Mouse (Mus musculus) midbrain, embryonic 11.5 days (tissue): ENCODE measurements around the gene Gipc3. TPM values are rescaled to one million over a fixed set of nuclear protein-coding genes. Genes with fewer than 3 reads are reported as not detected.
A peak's percentile ranks its signal among the peaks of the same experiment; 100 is the strongest.

Experiments used
- ATAC-seq: fragments of 200-750 bp; cut with Nextera tagmentation; 2 replicates; pipeline ENCODE4 v1.8.0; 2017; ENCODE audit warnings: moderate TSS enrichment, moderate library complexity; ENCODE audit not compliant: low FRiP score
- DNase-seq: peaks from one replicate; pipeline ENCODE4 v3.0.0; 2015; ENCODE audit warnings: low spot score; ENCODE audit errors: missing footprints
- H3K27ac ChIP-seq: fragments of 300-500 bp; sonication (generic); 2 replicates; pipeline ENCODE4 v1.5.1; 2014; ENCODE audit warnings: low read depth, low read length
- H3K27me3 ChIP-seq: fragments of 300-500 bp; sonication (generic); 2 replicates; pipeline ENCODE4 v1.6.1; 2014; ENCODE audit warnings: mild to moderate bottlenecking, low read length, moderate library complexity, mixed read lengths; ENCODE audit not compliant: control insufficient read depth, insufficient read depth
- H3K36me3 ChIP-seq: fragments of 300-500 bp; sonication (generic); 2 replicates; pipeline ENCODE4 v1.6.1; 2014; ENCODE audit warnings: mild to moderate bottlenecking, low read length, moderate library complexity, mixed read lengths; ENCODE audit not compliant: control insufficient read depth, insufficient read depth
- H3K4me1 ChIP-seq: fragments of 300-500 bp; sonication (generic); 2 replicates; pipeline ENCODE4 v1.6.1; 2014; ENCODE audit warnings: low read length; ENCODE audit not compliant: control insufficient read depth, insufficient read depth
- H3K4me2 ChIP-seq: fragments of 300-500 bp; sonication (generic); 2 replicates; pipeline ENCODE4 v1.6.1; 2014; ENCODE audit warnings: mild to moderate bottlenecking, moderate library complexity
- H3K4me3 ChIP-seq: fragments of 300-500 bp; sonication (generic); 2 replicates; pipeline ENCODE4 v1.5.1; 2014; ENCODE audit warnings: low read depth, low read length
- H3K9ac ChIP-seq: fragments of 300-500 bp; sonication (generic); 2 replicates; pipeline ENCODE4 v1.6.1; 2014; ENCODE audit warnings: low read length
- H3K9me3 ChIP-seq: fragments of 300-500 bp; sonication (generic); 2 replicates; pipeline ENCODE4 v1.6.1; 2016; ENCODE audit warnings: low read length; ENCODE audit not compliant: control insufficient read depth
- WGBS: fragments of 180-500 bp; shearing (Covaris S2); extraction: QIAGEN DNeasy Blood & Tissue Kit; methylation state at CpG from one replicate; pipeline ENCODE4 v1.1.7; 2014; 5-methylcytosine and 5-hydroxymethylcytosine counted together
- polyA plus RNA-seq: library from polyadenylated mRNA; unstranded; fragments of >200 nt; fragmentation: Nextera tagmentation; extraction: Ambion mirVana; gene quantifications from 2 replicates; pipeline ENCODE4 v1.2.1, GENCODE M21; 2014

The Gipc3 gene
- polyA plus RNA-seq, 1 experiment from 2014 or later = 0.04 TPM

DNA sequence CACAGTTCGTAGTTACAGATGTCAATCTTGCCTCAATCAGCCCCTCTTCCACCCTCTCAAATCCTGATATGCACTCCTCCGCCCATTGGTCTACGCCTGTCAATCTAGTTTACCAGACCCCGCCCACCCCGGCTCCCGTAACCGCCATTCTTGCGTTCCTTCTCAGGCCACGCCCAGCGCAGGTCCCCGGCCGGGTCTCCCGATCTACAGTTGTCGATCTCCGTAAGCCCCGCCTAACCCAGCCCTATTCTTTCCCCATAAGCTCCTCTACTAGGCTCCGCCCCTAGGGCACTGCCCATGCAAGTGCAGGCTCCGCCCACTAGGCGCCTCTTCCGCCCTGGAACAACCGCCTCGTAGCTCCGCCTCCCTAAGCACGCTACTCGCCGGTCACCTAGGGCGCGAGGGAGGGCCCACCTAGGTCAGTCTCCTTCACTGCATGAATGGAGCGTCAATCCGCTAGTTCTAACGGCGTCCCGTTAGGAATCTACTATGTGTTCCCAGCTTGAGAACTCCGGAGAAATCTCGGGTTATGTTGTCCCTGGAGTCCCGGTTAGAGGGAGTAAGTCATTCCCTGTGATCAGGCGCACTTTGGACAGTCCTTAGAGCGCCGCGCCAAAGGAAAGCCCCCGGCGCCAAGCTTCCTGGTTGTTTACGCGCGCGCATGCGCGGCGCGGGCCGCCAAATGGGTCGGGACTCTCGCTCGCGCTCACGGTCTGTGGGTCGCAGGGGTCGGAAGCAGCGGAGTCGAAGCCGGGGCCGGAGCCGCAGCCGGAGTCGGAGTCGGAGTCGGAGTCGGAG, 22.3 kb downstream of the Gipc3 start, which contains the start of gene Cactin:
TSS of gene Cactin (plus strand) at position 554 of the 798 bp plus-strand sequence.
- H3K4me1 ChIP-seq = peaks cover 29% of the 10 kb centered on the region
- no peaks in the 10 kb centered on the region for H3K9me3 ChIP-seq
- DNase-seq = peak; percentile 100
- H3K27me3 ChIP-seq = no peaks in the 10 kb centered on the region; the same call in 1 of the 2 replicates
- H3K27ac ChIP-seq = peak within 1 kb of the TSS; percentile 79
- peak within 1 kb of the TSS; percentile 94 for H3K4me3 ChIP-seq
- peak; percentile 93 for ATAC-seq
- H3K9ac ChIP-seq = peak within 1 kb of the TSS; percentile 86
- peaks cover 37% of the 10 kb centered on the region for H3K36me3 ChIP-seq
- peak within 1 kb of the TSS; percentile 83 for H3K4me2 ChIP-seq
- WGBS = under 1% methylated on average over 68 of the region's 68 CpGs

DNA sequence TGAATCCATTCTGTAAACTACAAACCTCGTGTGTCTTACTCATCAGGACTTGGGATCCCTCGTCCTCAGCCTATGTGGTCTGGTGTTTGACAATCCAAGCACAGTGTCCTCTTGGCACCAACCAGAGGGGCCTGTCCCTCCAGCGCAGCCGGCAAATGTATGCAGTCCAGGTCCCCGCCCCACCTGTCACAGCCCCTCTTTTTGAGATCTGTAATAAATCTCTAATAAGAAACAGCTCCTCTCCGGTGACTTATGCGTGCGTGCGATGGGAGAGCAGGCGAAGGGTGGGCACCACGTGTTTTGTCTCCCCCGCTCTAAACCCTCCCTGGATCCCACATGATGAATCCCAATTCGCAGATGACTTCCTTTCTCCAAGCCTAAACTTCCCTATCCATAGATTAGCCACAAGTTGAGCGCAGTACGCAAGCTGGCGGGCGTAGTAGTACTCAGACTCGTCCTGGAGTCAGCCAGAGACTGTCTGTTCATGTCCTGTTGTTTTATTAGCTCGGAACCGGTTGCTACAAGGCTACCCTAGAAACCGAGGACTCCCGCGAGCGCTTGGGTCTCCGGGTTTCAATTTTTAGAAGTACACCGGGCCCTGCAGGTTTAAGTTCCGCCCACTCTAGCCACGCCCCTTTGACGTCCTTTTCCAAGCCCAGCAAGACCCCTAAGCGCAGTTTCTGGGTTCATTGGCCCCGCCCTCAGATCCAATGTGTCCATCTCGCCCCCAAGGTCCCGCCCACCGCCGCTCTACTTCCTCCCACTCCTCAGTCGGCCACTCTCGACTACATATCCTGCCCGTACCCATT, 23.1 kb downstream of the Gipc3 start:
- Histone ChIP-seq H3K4me2 (peak overlapping the region; percentile 83), H3K4me1 (peaks cover 29% of the 10 kb centered on the region), H3K9me3 (no peaks in the 10 kb centered on the region), H3K9ac (peak overlapping the region; percentile 60), H3K27me3 (no peaks in the 10 kb centered on the region; the same call in 1 of the 2 replicates), H3K27ac (peak overlapping the region; percentile 79), H3K36me3 (peaks cover 29% of the 10 kb centered on the region), H3K4me3 (peak overlapping the region; percentile 94)
- ATAC-seq (peak; percentile 0; the same call in 1 of the 2 replicates), DNase-seq (peak; percentile 99)
- 2% methylated on average over 38 of the region's 38 CpGs for WGBS

DNA sequence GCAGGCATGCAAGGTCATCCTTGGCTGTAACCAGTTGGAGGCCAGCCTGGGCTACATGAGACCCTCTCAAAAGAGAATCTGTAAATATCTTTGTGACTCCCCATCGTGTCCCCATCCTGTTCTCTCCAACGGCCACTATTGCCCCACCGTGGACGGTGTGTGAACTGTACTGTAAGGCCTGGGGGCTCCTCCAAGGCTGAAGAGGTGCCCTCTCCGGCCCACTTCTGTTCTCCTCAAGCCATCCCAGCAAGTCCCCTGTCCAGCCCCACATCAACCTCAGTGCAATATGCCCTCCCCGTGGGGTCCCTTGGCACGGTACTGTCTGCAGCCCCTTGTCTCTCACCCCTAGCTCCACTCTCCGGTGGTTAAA, 23.8 kb downstream of the Gipc3 start:
- DNase-seq = no peak
- peak overlapping the region; percentile 83 for H3K4me2 ChIP-seq
- peak overlapping the region; percentile 60 for H3K9ac ChIP-seq
- peak overlapping the region; percentile 79; the same call in 1 of the 2 replicates for H3K27ac ChIP-seq
- 47% methylated on average over 8 of the region's 8 CpGs for WGBS
- peaks cover 29% of the 10 kb centered on the region for H3K4me1 ChIP-seq
- no peaks in the 10 kb centered on the region for H3K9me3 ChIP-seq
- no peaks in the 10 kb centered on the region; the same call in 1 of the 2 replicates for H3K27me3 ChIP-seq
- H3K36me3 ChIP-seq = peaks cover 23% of the 10 kb centered on the region
- ATAC-seq = no peak
- peak overlapping the region; percentile 94; the same call in 1 of the 2 replicates for H3K4me3 ChIP-seq

DNA sequence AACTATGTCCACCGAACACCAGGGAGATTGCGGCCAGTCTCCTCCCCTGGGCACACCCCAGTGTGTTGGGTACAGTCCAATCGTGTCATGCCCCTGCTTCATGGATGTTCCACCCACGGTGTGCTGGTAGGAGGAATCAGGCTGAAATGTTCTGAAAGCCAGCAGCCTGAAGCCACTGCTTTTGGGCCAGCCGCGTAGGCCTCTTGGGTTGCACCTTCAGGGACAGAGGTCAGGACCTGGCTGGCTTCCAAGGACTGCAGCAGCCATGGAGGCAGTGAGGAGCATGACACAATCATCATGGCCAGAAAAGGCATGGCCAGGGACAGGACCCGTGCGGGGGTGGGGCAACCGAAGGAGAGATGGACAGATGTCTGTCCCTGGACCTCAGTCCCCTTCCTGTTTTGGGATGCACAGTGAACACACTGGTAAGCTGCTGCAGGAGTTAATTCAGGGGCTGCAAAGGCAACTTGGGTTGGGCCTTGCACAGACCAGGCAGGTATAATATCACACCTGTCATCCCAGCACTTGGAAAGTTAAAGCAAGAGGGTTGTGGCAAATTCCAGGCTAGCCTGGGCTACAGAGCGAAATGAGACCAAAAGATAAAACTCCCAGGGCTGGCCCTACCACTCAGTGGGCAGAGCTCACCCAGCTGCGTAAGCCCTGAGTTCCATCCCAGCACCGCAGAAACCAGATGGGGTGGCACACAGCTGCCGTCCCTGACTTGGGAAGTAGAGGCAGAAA, 24.3 kb downstream of the Gipc3 start:
- no peak overlapping the region for H3K4me2 ChIP-seq
- H3K9ac ChIP-seq = no peak overlapping the region
- H3K36me3 ChIP-seq = peaks cover 17% of the 10 kb centered on the region

DNA sequence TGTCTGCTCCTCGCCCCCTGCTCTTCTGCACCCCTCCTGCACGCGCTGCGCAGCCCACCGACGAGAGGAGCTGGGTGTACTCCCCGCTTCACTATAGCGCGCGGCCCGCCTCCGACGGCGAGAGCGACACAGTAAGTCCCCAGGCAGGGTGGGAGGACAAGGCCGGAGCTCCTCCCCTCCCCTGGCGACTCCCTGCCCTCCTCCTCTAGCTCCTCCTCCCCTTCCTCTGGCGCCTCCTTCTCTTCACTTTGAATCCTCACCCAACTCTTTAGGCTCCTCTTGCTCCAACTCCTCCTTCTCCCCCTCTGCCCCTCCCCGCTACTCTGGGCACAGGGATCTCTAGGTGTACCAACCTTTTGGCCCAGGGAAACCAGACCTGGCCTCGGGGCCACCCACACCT, 25.8 kb downstream of the Gipc3 start:
- WGBS = 6% methylated on average over 19 of the region's 20 CpGs
- peaks cover 29% of the 10 kb centered on the region for H3K4me1 ChIP-seq
- H3K9me3 ChIP-seq = no peaks in the 10 kb centered on the region
- no peak for ATAC-seq
- 0 out of 2 replicates have a peak overlapping the region, but pooled peaks have one; percentile 15 for H3K4me2 ChIP-seq
- no peaks in the 10 kb centered on the region; the same call in 1 of the 2 replicates for H3K27me3 ChIP-seq
- no peak overlapping the region for H3K4me3 ChIP-seq
- DNase-seq = no peak
- no peak overlapping the region for H3K27ac ChIP-seq
- H3K36me3 ChIP-seq = peaks cover 9% of the 10 kb centered on the region
- H3K9ac ChIP-seq = no peak overlapping the region; the same call in 1 of the 2 replicates

More for the DNA sequence above, 24.3 kb downstream of the Gipc3 start:
- no peak for DNase-seq
- Histone ChIP-seq H3K27ac (no peak overlapping the region), H3K4me1 (peaks cover 29% of the 10 kb centered on the region), H3K4me3 (no peak overlapping the region), H3K27me3 (no peaks in the 10 kb centered on the region; the same call in 1 of the 2 replicates), H3K9me3 (no peaks in the 10 kb centered on the region)
- WGBS = 94% methylated on average over 13 of the region's 13 CpGs
- ATAC-seq = no peak

DNA sequence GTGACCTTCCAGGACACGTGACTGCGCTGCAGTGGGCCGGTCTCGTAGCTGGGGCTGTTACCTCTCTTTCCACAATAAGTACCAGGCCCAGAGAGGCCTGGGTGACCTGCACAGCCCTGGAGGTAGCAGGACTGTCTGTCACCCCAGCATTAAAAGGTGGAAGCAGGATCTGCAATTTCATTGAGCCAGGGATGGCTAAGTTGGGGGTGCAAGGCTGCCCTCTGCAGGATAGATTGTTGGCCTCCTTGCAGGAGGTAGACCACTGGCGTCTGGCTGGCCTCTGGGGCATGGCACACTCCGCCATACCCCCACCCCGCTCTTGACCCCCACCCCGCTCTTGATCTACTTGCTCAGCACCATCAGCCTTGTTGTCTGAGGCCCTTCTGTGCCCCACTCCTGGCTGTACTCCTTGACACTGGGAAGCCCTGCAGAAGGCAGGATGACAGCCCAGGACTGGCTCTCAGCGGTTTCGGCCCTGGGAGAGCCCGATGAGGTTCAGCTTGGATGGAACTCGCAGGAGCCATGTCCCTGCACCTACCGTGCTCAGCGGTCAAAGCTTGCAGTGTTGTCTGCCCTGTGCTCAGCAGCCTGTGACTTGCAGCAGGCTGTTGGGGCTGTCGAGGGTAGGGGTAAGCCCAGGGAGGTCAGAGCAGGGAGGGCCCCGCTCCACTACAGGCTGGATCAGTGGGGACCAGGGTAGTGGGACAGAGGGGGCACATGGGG, 26.6 kb downstream of the Gipc3 start:
- DNase-seq (no peak), ATAC-seq (no peak)
- Histone ChIP-seq H3K36me3 (peaks cover 15% of the 10 kb centered on the region), H3K4me2 (peak overlapping the region; percentile 15; the same call in 1 of the 2 replicates), H3K9me3 (no peaks in the 10 kb centered on the region), H3K9ac (peak overlapping the region; percentile 40), H3K27me3 (no peaks in the 10 kb centered on the region; the same call in 1 of the 2 replicates), H3K4me1 (peaks cover 22% of the 10 kb centered on the region), H3K27ac (no peak overlapping the region), H3K4me3 (no peak overlapping the region)
- WGBS = 37% methylated on average over 16 of the region's 16 CpGs

DNA sequence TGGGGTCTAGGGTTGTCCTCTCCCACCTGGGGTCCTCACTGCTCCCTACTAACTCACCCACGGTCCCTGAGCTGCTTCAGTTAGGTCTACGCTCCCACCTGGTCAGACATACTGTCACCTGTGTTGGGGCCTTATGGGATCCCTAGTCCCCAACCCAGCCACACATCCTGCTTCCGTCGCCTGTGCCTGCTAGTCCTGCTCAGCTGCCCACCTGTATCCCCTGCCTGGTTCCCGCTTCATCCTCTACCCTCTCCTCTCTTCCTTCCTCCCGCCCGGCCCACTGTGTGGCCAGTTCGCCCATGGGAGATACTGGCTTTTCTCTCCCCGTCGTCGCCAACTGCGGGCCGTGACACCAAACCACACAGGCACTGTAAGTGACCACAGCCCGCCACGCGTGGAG, 27.5 kb downstream of the Gipc3 start:
- H3K36me3 ChIP-seq = peaks cover 17% of the 10 kb centered on the region
- H3K4me3 ChIP-seq = no peak overlapping the region
- WGBS = 94% methylated on average over 16 of the region's 16 CpGs
- no peak overlapping the region for H3K9ac ChIP-seq
- H3K27me3 ChIP-seq = no peaks in the 10 kb centered on the region; the same call in 1 of the 2 replicates
- no peaks in the 10 kb centered on the region for H3K9me3 ChIP-seq
- H3K27ac ChIP-seq = no peak overlapping the region
- peaks cover 21% of the 10 kb centered on the region for H3K4me1 ChIP-seq
- no peak overlapping the region for H3K4me2 ChIP-seq
- DNase-seq (no peak), ATAC-seq (no peak)

DNA sequence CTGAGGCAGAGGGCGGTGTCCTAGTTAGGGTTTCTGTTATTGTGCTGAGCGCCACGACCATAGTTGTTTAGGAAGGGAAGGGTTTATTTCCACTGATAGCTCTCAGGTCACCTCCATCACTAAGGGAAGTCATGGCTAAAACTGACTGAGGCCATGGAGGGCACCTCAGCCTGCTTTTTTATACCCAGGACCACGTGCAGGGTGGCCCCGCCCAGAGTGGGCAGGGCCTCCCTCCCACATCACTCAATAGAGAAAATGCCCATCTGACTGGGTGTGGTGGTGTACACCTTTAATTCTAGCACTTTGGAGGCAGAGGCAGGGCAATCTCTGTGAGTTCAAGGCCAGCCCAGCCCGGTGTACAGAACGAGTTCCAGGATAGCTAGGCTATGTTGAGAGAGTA, 28.9 kb downstream of the Gipc3 start:
- H3K9me3 ChIP-seq = no peaks in the 10 kb centered on the region
- DNase-seq (no peak), ATAC-seq (no peak)
- no peak overlapping the region for H3K27ac ChIP-seq
- WGBS = 84% methylated on average over 7 of the region's 7 CpGs
- no peaks in the 10 kb centered on the region; the same call in 1 of the 2 replicates for H3K27me3 ChIP-seq
- H3K4me1 ChIP-seq = peaks cover 13% of the 10 kb centered on the region
- H3K4me2 ChIP-seq = no peak overlapping the region
- H3K36me3 ChIP-seq = peaks cover 20% of the 10 kb centered on the region
- no peak overlapping the region for H3K9ac ChIP-seq
- H3K4me3 ChIP-seq = no peak overlapping the region
